Mouse (Mus musculus): ENCODE results near the gene Col23a1.
A peak's percentile ranks its signal among the peaks of the same experiment; 100 is the strongest.

Col23a1 gene

GRCm38 (mm10) chr11:51485051-51485521 lies 195.4 kb downstream of the Col23a1 start:
- DNase-seq (ENCODE audit: low read depth) = peak; percentile 80

GRCm38 (mm10) chr11:51485775-51486464 lies 196.2 kb downstream of the Col23a1 start:
- peak; percentile 72 for DNase-seq (ENCODE audit: low read depth)

DNA sequence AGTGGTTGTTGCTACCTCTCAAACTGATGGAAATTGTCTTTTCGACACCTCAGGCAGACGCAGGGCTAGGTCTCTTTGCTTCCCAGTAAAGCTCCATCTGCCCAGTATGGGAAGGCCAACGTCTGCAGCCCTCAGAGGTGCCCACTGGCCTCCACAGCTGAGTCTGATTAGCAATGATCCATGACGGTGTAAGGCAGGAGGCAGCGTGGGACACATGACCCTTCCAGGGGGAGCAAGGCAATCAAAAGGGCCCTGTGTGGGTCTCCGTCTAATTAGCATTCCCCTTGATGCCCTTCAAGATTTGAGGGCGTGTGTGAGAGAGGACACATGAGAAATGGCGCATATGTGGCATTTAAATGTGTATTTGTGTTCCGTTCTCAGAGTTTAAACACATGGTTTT lies 199.1 kb downstream of the Col23a1 start:
- DNase-seq (ENCODE audit: low read depth) = no peak

GRCm38 (mm10) chr11:51493421-51493820 lies 203.7 kb downstream of the Col23a1 start:
- no peak for DNase-seq (ENCODE audit: low read depth)

DNA sequence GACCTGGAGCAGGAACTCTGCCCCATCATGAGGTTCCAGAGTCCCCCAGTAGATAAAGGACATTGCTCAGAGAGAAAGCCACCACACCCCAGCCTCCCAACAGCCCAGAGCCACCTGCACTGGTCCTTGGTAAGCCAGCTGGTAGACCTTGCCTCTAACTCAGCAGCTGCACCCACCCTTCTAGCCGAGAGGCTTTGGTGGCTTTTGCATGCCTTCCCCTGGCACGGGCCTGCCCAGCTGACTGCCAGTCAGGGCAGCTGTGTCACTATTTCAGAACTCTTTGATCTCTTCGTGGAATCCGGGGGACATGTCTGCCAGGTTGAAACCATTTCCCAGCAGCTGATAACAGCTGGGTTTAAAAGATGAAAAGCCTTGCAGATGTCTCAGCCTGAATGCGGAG lies 204.5 kb downstream of the Col23a1 start:
- DNase-seq (ENCODE audit: low read depth) = no peak

GRCm38 (mm10) chr11:51499776-51500175 lies 210.1 kb downstream of the Col23a1 start:
- no peak for DNase-seq (ENCODE audit: low read depth)

DNA sequence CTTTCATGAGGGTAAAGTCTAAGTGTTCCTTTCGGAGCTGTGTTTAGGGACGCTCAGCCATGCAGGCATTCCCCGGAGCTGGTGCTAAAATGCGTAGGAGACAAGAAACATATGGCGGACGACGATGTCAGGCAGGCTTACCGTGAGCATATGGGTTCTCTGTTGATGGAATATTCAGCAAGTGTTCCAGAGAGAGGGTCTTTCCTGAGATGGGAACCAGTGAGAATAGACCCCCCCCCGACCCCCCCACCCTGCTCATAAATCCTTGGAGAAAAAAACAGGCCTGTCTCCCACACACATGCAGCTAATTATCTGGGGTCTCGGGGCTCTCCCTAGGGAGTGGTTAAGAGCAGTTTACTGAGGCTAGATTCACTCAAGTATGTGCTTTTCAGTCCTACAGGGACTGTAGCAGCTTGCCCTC lies 212.7 kb downstream of the Col23a1 start:
- DNase-seq (ENCODE audit: low read depth) = no peak

DNA sequence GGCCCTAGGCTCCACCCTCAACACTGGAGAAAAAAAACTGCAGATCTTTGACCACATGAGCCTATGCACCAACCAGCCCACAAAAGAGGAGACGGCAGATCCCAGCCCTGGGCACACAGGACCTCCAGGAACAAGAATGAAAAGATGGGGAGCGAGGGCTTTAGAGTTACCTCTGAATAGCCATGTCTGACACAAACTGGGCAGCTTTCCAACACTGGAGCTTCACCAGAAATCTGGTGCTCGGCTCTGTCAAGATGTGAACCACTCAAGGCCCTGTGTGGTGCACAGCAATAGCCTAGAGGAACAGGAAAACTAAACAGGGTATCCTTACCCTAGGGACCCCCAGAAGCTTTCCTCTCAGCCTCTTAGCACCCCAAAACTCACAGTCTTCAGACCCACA lies 215.2 kb downstream of the Col23a1 start:
- peak; percentile 27 for DNase-seq (ENCODE audit: low read depth)

GRCm38 (mm10) chr11:51508053-51508452 lies 218.3 kb downstream of the Col23a1 start:
- no peak for DNase-seq (ENCODE audit: low read depth)

GRCm38 (mm10) chr11:51509211-51509610 lies 219.5 kb downstream of the Col23a1 start:
- no peak for DNase-seq (ENCODE audit: low read depth)

GRCm38 (mm10) chr11:51513019-51513418 lies 223.3 kb downstream of the Col23a1 start:
- no peak for DNase-seq (ENCODE audit: low read depth)

DNA sequence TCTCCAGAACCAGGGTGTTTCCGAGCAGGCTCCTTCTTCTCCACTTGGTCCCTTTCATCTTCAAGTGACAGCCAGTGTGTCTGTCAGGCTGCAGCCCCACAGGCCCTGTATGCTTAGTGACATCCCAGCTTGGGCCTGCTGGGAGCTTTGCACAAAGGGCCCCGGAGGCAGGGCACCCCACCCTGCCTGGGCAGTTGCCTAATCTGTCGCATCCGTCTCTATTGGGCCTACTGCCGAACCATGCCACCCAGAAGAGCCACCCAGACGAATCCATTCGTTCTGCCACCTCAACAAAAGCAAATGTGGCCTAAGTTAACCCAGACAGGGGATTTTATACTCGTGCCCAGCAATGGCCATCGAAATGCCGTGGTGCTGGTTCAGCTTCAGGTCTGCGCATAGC lies 225.6 kb downstream of the Col23a1 start:
- no peak for DNase-seq (ENCODE audit: low read depth)

DNA sequence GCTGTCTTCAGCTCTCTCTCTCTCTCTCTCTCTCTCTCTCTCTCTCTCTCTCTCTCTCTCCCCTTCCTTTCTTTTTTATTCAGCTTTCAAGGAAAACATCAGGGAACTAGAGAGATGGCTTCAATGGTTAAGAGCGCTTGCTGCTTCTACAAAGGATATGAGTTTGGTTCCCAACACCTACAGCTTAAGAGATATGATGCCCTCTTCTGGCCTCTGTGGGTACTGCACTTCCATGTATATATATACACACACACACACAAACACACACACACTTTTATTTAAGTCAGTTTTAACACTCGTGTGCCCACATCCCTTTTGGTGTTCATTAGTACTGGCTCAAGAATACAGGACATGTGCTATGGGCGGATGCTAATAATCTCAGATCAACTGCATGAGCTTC lies 228.4 kb downstream of the Col23a1 start:
- DNase-seq (ENCODE audit: low read depth) = peak; percentile 30

- no peak for DNase-seq (ENCODE audit: low read depth)
These were observed 228.9 kb downstream of the Col23a1 start for GRCm38 (mm10) chr11:51518585-51518984.

DNA sequence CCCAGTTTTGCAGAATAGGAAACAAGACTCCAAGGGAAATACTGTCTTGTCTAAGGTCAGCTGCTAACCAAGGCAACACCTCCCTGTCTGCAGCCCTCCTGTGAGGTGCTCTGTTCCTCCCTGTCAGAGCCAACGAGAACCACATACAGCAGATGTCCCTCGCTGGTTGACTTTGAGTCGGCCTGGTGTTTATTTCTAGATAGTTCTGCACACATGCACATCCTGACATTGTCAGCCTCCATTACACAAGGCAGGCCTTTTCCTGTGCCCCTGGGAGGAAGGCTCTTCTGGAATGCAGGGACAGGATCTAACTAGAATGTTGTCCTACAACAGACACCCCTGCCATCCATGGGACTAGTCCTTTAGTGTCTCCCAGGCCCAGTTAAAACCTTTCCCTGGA lies 231.7 kb downstream of the Col23a1 start:
- DNase-seq (ENCODE audit: low read depth) = no peak

GRCm38 (mm10) chr11:51523215-51523614 lies 233.5 kb downstream of the Col23a1 start:
- no peak for DNase-seq (ENCODE audit: low read depth)

- no peak for DNase-seq (ENCODE audit: low read depth)
These were observed 233.9 kb downstream of the Col23a1 start for GRCm38 (mm10) chr11:51523625-51524024.

DNA sequence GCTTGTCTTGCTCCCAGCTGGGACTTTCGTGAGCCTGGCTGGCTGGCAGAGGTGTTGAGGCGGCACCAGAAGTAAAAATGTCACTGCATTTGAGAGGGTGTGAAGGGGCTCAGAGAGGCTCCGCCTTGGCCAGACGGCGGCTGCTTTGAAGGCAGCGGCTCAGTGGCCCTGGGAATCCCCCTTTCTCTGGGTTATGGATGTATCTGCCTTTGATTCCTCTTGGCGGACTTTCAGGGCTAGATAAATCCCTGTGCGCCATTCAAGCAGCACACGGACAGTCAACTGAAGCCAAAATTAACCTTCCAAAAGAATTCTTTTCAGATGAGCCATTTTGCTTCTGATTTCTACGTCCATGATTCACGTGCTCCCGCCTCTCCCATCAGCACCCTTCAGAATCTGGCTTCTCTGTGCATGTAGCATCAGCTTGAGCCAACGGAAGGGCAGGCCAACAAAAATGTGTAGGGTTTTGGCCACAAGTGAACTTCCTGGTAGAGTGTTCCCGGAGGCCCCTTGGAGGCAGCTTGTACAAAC lies 237.0 kb downstream of the Col23a1 start:
- peak; percentile 68 for DNase-seq (ENCODE audit: low read depth)

DNA sequence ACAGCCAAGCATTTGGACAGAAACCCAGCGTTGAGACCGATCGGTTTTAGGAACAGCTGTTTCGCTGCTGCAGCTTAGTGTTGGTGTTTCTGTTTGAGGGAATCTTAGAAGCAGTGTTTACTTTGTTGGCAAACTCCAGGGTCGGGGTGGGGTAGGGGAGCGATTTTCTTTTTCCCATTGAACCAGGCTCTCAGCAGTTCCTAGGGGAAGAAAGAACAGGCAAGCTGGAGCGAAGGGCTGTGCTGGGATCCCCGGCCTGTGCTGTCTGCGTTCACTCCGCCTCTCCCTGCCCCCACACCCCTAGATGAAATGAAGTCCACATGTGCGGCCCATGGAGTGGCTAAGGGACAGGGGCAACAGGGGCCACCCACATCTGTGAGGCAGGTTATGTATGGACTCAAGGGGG lies 243.4 kb downstream of the Col23a1 start:
- no peak for DNase-seq (ENCODE audit: low read depth)

GRCm38 (mm10) chr11:51534314-51534713 lies 244.6 kb downstream of the Col23a1 start:
- peak; percentile 85 for DNase-seq (ENCODE audit: low read depth)

GRCm38 (mm10) chr11:51538388-51538787 lies 248.7 kb downstream of the Col23a1 start:
- no peak for DNase-seq (ENCODE audit: low read depth)

- no peak for DNase-seq (ENCODE audit: low read depth)
These were observed 249.4 kb downstream of the Col23a1 start for GRCm38 (mm10) chr11:51538919-51539758.

DNA sequence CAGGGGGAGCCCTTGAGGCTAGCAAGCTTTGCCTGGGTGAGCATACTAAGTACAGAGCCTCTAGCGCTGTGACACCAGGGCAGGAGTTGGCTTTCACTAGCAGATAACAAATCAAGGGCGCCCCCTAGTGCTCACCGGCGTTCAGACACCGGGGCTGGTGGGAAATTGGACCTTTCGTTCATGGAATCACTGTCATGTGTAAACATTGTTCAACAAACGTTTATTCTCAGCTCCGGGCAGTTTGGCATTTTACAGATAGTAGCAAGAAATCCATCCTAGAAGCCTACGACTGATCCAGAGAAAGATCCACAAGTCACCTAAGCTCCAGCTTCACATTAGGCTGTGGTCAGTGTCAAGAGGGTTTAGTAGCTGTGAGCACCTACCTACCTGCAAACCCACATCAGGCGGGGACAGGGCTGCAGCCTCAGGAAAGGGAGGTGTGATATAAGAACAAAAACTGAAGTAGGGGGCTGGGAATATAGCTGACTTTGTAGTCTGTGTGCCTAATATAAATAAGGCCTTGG lies 250.1 kb downstream of the Col23a1 start:
- peak; percentile 95 for DNase-seq (ENCODE audit: low read depth)

All from NIH3T3 (cell line).